Mouse (Mus musculus) brain, embryonic 14.5 days (tissue): Measurements from ENCODE around the gene Dclk1.

ENCODE experiments used
- CTCF ChIP-seq: fragments of 200-500 bp; IDR thresholded peaks from 2 replicates; pipeline ENCODE4 v1.5.1; 2012; ENCODE audit warnings: inconsistent platforms, mild to moderate bottlenecking, moderate library complexity, borderline replicate concordance; ENCODE audit not compliant: insufficient read depth, insufficient read length; ENCODE audit errors: extremely low read depth
- POLR2A ChIP-seq: fragments of 200-500 bp; IDR thresholded peaks from 2 replicates; pipeline ENCODE4 v1.6.1; 2012; ENCODE audit warnings: mild to moderate bottlenecking, inconsistent platforms, borderline replicate concordance; ENCODE audit not compliant: poor library complexity, insufficient read depth, insufficient read length, severe bottlenecking; ENCODE audit errors: extremely low read depth

- TF ChIP-seq CTCF (no peak), POLR2A (no peak)
These were observed 177.2 kb downstream of the Dclk1 start for GRCm38 (mm10) chr3:55419334-55419733.
